Mouse (Mus musculus) hindbrain, embryonic 15.5 days (tissue): ENCODE measurements around the gene Nfe2l2. TPM values are rescaled to one million over a fixed set of nuclear protein-coding genes. Genes with fewer than 3 reads are reported as not detected.
A peak's percentile ranks its signal among the peaks of the same experiment; 100 is the strongest.

Source experiments
- ATAC-seq: fragments of 200-750 bp; cut with Nextera tagmentation; 2 replicates; pipeline ENCODE4 v1.8.0; 2017; ENCODE audit warnings: low read depth, moderate number of reproducible peaks, moderate TSS enrichment; ENCODE audit not compliant: low FRiP score
- H3K27ac ChIP-seq: fragments of 300-500 bp; sonication (generic); replicated peaks from 2 replicates; pipeline ENCODE4 v1.5.1; 2015; ENCODE audit warnings: mild to moderate bottlenecking, inconsistent platforms
- H3K27me3 ChIP-seq: fragments of 300-500 bp; sonication (generic); 2 replicates; pipeline ENCODE4 v1.6.1; 2015; ENCODE audit warnings: control low read depth, inconsistent platforms
- H3K36me3 ChIP-seq: fragments of 300-500 bp; sonication (generic); 2 replicates; pipeline ENCODE4 v1.6.1; 2015; ENCODE audit warnings: control low read depth, inconsistent platforms
- H3K4me1 ChIP-seq: fragments of 300-500 bp; sonication (generic); replicated peaks from 2 replicates; pipeline ENCODE4 v1.6.1; 2015; ENCODE audit warnings: control low read depth, inconsistent platforms
- H3K4me2 ChIP-seq: fragments of 300-500 bp; sonication (generic); 2 replicates; pipeline ENCODE4 v1.6.1; 2015; ENCODE audit warnings: moderate library complexity, mild to moderate bottlenecking, inconsistent platforms
- H3K4me3 ChIP-seq: fragments of 300-500 bp; sonication (generic); 2 replicates; pipeline ENCODE4 v1.5.1; 2015; ENCODE audit warnings: mild to moderate bottlenecking, inconsistent platforms
- H3K9ac ChIP-seq: fragments of 300-500 bp; sonication (generic); 2 replicates; pipeline ENCODE4 v1.6.1; 2015; ENCODE audit warnings: inconsistent platforms
- H3K9me3 ChIP-seq: fragments of 300-500 bp; sonication (generic); 2 replicates; pipeline ENCODE4 v1.6.1; 2016; ENCODE audit warnings: control low read depth, inconsistent platforms
- WGBS: fragments of 180-500 bp; shearing (Covaris S2); methylation state at CpG from one replicate; pipeline ENCODE4 v1.1.7; 2015; 5-methylcytosine and 5-hydroxymethylcytosine counted together
- polyA plus RNA-seq: library from polyadenylated mRNA; unstranded; fragments of >200 nt; fragmentation: Nextera tagmentation; extraction: Ambion mirVana; gene quantifications from 2 replicates; pipeline ENCODE4 v1.2.1, GENCODE M21; 2015

The Nfe2l2 gene
- polyA plus RNA-seq, 1 experiment from 2014 or later: 14.4 TPM

DNA sequence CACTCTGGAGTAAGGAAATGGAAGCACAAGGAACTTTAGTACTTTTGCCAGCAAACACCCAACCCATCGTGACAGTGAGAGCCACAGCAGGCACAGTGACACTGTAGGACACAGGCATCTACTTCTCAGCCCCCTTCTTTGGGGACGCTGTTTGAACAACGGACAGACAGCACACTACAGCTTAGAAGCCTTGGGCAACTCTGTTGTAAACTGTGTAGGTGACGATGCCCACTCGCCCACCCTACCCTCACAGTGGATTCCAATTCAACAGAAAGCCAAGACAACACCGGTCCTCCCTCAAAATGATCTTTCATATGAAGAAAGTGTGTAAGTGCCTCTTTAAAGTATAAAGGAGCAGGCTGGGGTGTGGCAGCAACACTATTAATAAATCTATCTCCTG lies 12.1 kb downstream of the Nfe2l2 start:
- H3K4me2 ChIP-seq: no peak overlapping the region
- no peak overlapping the region for H3K27ac ChIP-seq
- no peak overlapping the region for H3K4me3 ChIP-seq
- ATAC-seq: no peak
- H3K9ac ChIP-seq: no peak overlapping the region
- H3K4me1 ChIP-seq: no peaks in the 10 kb centered on the region
- no peaks in the 10 kb centered on the region for H3K36me3 ChIP-seq
- 92% methylated on average over 6 of the region's 6 CpGs for WGBS
- H3K27me3 ChIP-seq: no peaks in the 10 kb centered on the region
- H3K9me3 ChIP-seq: no peaks in the 10 kb centered on the region

DNA sequence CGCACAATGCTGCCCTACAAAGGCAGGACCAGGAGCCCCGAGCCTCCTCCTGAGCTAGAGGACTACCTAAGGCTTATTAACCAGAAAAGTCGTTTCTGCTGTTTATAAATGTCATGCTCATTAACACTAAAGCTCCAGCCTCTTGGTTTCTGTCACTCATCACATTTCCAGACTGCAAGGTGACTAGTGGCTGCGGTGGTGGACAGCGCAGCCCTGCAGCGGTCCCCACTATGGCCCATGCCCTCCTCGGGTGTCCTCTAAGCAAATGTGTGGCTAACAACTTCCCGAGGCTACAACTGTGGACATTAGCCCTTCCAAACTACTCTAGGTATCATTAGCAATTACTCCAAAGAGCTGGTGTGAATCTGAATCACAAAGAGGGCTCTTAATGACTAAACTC lies 13.1 kb downstream of the Nfe2l2 start:
- H3K36me3 ChIP-seq: no peaks in the 10 kb centered on the region
- H3K4me2 ChIP-seq: no peak overlapping the region
- 81% methylated on average over 8 of the region's 8 CpGs for WGBS
- no peaks in the 10 kb centered on the region for H3K4me1 ChIP-seq
- ATAC-seq: no peak
- H3K9ac ChIP-seq: no peak overlapping the region
- H3K27ac ChIP-seq: no peak overlapping the region
- no peaks in the 10 kb centered on the region for H3K27me3 ChIP-seq
- no peak overlapping the region for H3K4me3 ChIP-seq
- no peaks in the 10 kb centered on the region for H3K9me3 ChIP-seq

DNA sequence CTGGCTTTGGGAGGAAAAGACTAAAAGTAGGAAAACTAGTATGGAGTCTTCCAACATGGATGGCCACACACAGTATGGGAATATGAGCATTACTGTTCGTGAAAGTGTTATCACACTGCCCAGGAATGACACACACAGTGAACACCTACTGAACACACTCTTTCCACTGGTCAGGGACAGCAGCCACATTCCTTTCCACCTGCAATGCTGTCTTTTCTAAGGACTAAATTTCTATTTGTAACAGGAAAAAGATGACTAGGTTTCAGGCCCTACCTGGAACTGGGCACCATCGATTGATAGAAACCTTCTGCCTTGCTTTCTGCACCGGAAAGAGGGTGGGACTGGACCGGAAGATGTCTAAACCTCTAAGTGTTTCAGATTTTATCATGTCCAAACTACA lies 13.8 kb downstream of the Nfe2l2 start:
- Histone ChIP-seq H3K4me1 (no peaks in the 10 kb centered on the region), H3K9ac (no peak overlapping the region), H3K27ac (no peak overlapping the region), H3K27me3 (no peaks in the 10 kb centered on the region), H3K36me3 (no peaks in the 10 kb centered on the region), H3K9me3 (no peaks in the 10 kb centered on the region), H3K4me2 (no peak overlapping the region), H3K4me3 (no peak overlapping the region)
- ATAC-seq: no peak
- 95% methylated on average over 4 of the region's 4 CpGs for WGBS

GRCm38 (mm10) chr2:75689482-75690158 lies 14.8 kb downstream of the Nfe2l2 start:
- 78% methylated on average over 10 of the region's 10 CpGs for WGBS
- H3K9ac ChIP-seq: no peak overlapping the region
- H3K27me3 ChIP-seq: no peaks in the 10 kb centered on the region
- H3K4me2 ChIP-seq: no peak overlapping the region
- H3K4me1 ChIP-seq: no peaks in the 10 kb centered on the region
- no peak overlapping the region for H3K27ac ChIP-seq
- ATAC-seq: no peak
- no peak overlapping the region for H3K4me3 ChIP-seq
- no peaks in the 10 kb centered on the region for H3K36me3 ChIP-seq
- H3K9me3 ChIP-seq: no peaks in the 10 kb centered on the region

DNA sequence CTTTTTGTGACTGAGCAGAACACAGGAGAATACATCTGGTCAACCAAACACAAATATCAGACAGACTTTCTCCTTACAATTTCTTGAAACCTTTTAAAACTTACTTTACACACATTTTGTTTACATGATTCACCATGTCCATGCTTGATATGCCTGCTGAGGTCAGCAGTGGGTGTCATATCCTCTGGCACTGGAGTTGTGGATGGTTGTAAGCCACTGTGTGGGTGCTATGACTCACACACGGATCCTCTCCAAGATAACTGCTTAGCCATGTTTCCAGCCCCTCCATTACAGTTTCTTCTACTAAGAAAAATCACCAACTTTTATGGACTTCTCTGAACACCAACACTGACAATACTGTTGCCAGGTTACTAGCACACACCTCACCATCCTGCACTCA lies 15.5 kb downstream of the Nfe2l2 start:
- H3K4me1 ChIP-seq: no peaks in the 10 kb centered on the region
- ATAC-seq: no peak
- H3K36me3 ChIP-seq: no peaks in the 10 kb centered on the region
- H3K27ac ChIP-seq: no peak overlapping the region
- no peaks in the 10 kb centered on the region for H3K9me3 ChIP-seq
- WGBS: 92% methylated on average over 1 of the region's 1 CpGs
- H3K4me3 ChIP-seq: no peak overlapping the region
- H3K9ac ChIP-seq: no peak overlapping the region
- no peaks in the 10 kb centered on the region for H3K27me3 ChIP-seq
- no peak overlapping the region for H3K4me2 ChIP-seq

GRCm38 (mm10) chr2:75687040-75687749 lies 17.2 kb downstream of the Nfe2l2 start:
- Histone ChIP-seq H3K4me2 (no peak overlapping the region), H3K9me3 (no peaks in the 10 kb centered on the region), H3K27ac (no peak overlapping the region), H3K27me3 (no peaks in the 10 kb centered on the region), H3K36me3 (no peaks in the 10 kb centered on the region), H3K4me3 (no peak overlapping the region), H3K9ac (no peak overlapping the region), H3K4me1 (no peaks in the 10 kb centered on the region)
- 91% methylated on average over 10 of the region's 10 CpGs for WGBS
- no peak for ATAC-seq

DNA sequence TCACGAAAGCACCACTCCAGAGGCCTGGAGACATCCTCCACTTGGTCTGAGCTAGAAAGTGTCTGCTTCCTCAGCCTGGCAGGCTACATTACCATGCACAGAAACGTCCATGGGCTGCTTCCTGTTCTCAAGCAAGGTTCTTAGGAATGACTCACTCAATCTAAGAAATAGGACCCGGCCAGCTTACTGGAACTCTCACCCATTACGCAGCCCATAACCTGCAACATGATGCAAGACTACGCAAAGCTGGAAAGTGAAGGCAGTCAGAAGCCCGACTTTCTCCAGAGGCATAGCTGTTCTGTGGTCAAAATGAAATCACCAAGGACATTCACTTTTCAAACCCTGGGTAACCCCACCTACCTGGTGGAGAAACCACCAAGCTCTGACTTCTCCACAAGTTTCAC lies 19.0 kb downstream of the Nfe2l2 start:
- Histone ChIP-seq H3K9ac (no peak overlapping the region), H3K27me3 (no peaks in the 10 kb centered on the region), H3K9me3 (no peaks in the 10 kb centered on the region), H3K36me3 (no peaks in the 10 kb centered on the region), H3K4me3 (no peak overlapping the region), H3K4me2 (no peak overlapping the region), H3K27ac (no peak overlapping the region), H3K4me1 (no peaks in the 10 kb centered on the region)
- ATAC-seq: no peak
- WGBS: 88% methylated on average over 6 of the region's 6 CpGs

GRCm38 (mm10) chr2:75684526-75684925 lies 19.9 kb downstream of the Nfe2l2 start:
- Histone ChIP-seq H3K4me1 (no peaks in the 10 kb centered on the region), H3K27ac (no peak overlapping the region), H3K4me2 (no peak overlapping the region), H3K36me3 (no peaks in the 10 kb centered on the region), H3K9ac (no peak overlapping the region), H3K9me3 (no peaks in the 10 kb centered on the region), H3K4me3 (no peak overlapping the region), H3K27me3 (no peaks in the 10 kb centered on the region)
- 70% methylated on average over 3 of the region's 3 CpGs for WGBS
- ATAC-seq: no peak

DNA sequence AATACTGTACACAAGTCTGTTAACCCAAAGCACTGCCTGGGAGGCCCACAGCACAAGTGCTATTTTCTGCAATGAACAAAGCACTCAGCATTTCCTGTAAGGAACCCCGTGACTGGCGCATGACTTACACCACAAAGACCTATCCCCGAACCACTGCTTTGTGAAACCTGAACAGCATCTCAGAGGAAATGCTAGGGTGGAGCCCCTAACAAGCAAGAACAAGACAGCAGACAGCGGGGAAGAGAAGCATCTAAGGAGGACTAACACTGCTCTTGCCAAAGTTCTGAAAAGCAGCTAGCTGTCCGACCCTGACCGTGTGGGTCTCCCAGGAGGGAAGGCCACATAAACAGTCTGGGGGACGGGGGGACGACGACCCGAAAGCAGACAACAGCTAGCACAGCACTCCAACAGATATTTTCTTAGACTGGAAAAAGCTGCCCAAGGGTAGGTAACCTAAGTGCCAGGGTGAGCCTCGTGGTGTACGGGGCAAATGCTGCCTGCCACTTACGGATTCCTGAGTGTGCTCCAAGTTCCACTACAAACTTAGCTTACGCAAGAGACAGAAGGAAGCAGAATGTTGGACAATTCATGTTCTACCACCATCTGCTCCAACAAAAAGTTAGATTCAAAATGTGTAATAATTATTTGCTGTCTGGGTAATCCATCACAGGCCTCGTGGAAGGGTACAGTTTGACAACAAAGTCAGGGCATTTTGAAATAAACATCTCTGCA lies 21.3 kb downstream of the Nfe2l2 start:
- no peak overlapping the region for H3K4me2 ChIP-seq
- no peaks in the 10 kb centered on the region for H3K9me3 ChIP-seq
- H3K27ac ChIP-seq: 0 out of 2 replicates have a peak overlapping the region, but pooled peaks have one; percentile 11
- no peaks in the 10 kb centered on the region for H3K27me3 ChIP-seq
- 0 out of 2 replicates have a peak, but pooled peaks have one; percentile 34 for ATAC-seq
- no peaks in the 10 kb centered on the region for H3K36me3 ChIP-seq
- no peak overlapping the region for H3K4me3 ChIP-seq
- H3K9ac ChIP-seq: no peak overlapping the region
- no peaks in the 10 kb centered on the region for H3K4me1 ChIP-seq
- 69% methylated on average over 15 of the region's 15 CpGs for WGBS

DNA sequence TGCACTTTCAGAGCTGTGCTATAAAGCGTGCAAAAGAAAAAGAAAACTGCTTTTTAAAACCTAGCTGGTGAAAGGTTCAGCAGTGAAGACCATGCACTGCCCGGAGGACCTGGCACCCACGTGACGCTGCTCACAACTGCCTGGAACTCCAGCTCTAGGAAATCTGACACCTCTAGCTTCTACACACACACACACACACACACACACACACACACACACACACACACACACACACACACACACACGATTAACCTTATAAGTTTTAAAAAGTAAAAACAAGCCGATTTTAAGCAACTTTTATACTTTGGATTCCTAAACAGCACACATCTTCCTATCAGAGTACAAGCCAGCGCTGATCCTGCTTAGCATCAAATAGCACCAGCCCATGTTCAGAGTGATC lies 23.0 kb downstream of the Nfe2l2 start:
- Histone ChIP-seq H3K4me2 (no peak overlapping the region), H3K27me3 (no peaks in the 10 kb centered on the region), H3K36me3 (no peaks in the 10 kb centered on the region), H3K27ac (no peak overlapping the region), H3K9ac (no peak overlapping the region), H3K4me1 (no peaks in the 10 kb centered on the region), H3K4me3 (no peak overlapping the region), H3K9me3 (no peaks in the 10 kb centered on the region)
- 79% methylated on average over 7 of the region's 7 CpGs for WGBS
- no peak for ATAC-seq

GRCm38 (mm10) chr2:75679947-75680346 lies 24.5 kb downstream of the Nfe2l2 start:
- no peak overlapping the region for H3K4me3 ChIP-seq
- no peak overlapping the region for H3K9ac ChIP-seq
- H3K4me1 ChIP-seq: no peaks in the 10 kb centered on the region
- H3K9me3 ChIP-seq: no peaks in the 10 kb centered on the region
- WGBS: 93% methylated on average over 8 of the region's 8 CpGs
- no peaks in the 10 kb centered on the region for H3K27me3 ChIP-seq
- no peak overlapping the region for H3K27ac ChIP-seq
- no peak overlapping the region for H3K4me2 ChIP-seq
- H3K36me3 ChIP-seq: no peaks in the 10 kb centered on the region
- ATAC-seq: no peak

- Histone ChIP-seq H3K27me3 (no peaks in the 10 kb centered on the region), H3K9ac (no peak overlapping the region), H3K4me1 (no peaks in the 10 kb centered on the region), H3K4me3 (no peak overlapping the region), H3K36me3 (no peaks in the 10 kb centered on the region), H3K27ac (no peak overlapping the region), H3K4me2 (no peak overlapping the region), H3K9me3 (no peaks in the 10 kb centered on the region)
- no peak for ATAC-seq
- WGBS: 57% methylated on average over 14 of the region's 14 CpGs
These were observed 27.9 kb downstream of the Nfe2l2 start for GRCm38 (mm10) chr2:75676567-75676966.
